Mouse (Mus musculus) heart, postnatal 0 days (tissue): Measurements from ENCODE around the gene Adcy2. TPM values are rescaled to one million over a fixed set of nuclear protein-coding genes. Genes with fewer than 3 reads are reported as not detected.

Experiments used
- ATAC-seq: fragments of 200-750 bp; cut with Nextera tagmentation; 2 replicates; pipeline ENCODE4 v1.8.0; 2017; ENCODE audit warnings: low read depth, moderate number of reproducible peaks, moderate library complexity; ENCODE audit not compliant: insufficient read depth
- DNase-seq: peaks from one replicate; pipeline ENCODE4 v3.0.0-alpha.2; 2016; ENCODE audit warnings: low spot score
- H3K27ac ChIP-seq: fragments of 300-500 bp; sonication (generic); 2 replicates; pipeline ENCODE4 v1.5.1; 2014; ENCODE audit warnings: low read depth, mild to moderate bottlenecking
- H3K27me3 ChIP-seq: fragments of 300-500 bp; sonication (generic); 2 replicates; pipeline ENCODE4 v1.6.1; 2014; ENCODE audit warnings: low read length, mixed read lengths; ENCODE audit not compliant: control insufficient read depth, insufficient read depth
- H3K36me3 ChIP-seq: fragments of 300-500 bp; sonication (generic); replicated peaks from 2 replicates; pipeline ENCODE4 v1.6.1; 2014; ENCODE audit warnings: low read length, mixed read lengths; ENCODE audit not compliant: control insufficient read depth, insufficient read depth
- H3K4me1 ChIP-seq: fragments of 300-500 bp; sonication (generic); 2 replicates; pipeline ENCODE4 v1.6.1; 2014; ENCODE audit warnings: antibody characterized with exemption; ENCODE audit not compliant: control insufficient read depth, insufficient read depth
- H3K4me2 ChIP-seq: fragments of 300-500 bp; sonication (generic); 2 replicates; pipeline ENCODE4 v1.6.1; 2014; ENCODE audit warnings: low read depth, mild to moderate bottlenecking, low read length, moderate library complexity
- H3K4me3 ChIP-seq: fragments of 300-500 bp; sonication (generic); 2 replicates; pipeline ENCODE4 v1.5.1; 2014; ENCODE audit warnings: low read depth, low read length
- H3K9ac ChIP-seq: fragments of 300-500 bp; sonication (generic); replicated peaks from 2 replicates; pipeline ENCODE4 v1.6.1; 2014; ENCODE audit warnings: low read depth, low read length, mixed read lengths
- H3K9me3 ChIP-seq: fragments of 300-500 bp; sonication (generic); replicated peaks from 2 replicates; pipeline ENCODE4 v1.6.1; 2016; ENCODE audit warnings: low read length; ENCODE audit not compliant: control insufficient read depth
- CTCF ChIP-seq: IDR thresholded peaks from 2 replicates; pipeline ENCODE4 v1.5.1; 2016; ENCODE audit warnings: antibody characterized with exemption, control low read depth, low read depth
- EP300 ChIP-seq: IDR thresholded peaks from 2 replicates; pipeline ENCODE4 v1.6.1; 2016; ENCODE audit warnings: antibody characterized with exemption, low read depth
- WGBS: fragments of 180-500 bp; shearing (Covaris S2); extraction: QIAGEN DNeasy Blood & Tissue Kit; methylation state at CpG from one replicate; pipeline ENCODE4 v1.1.7; 2014; 5-methylcytosine and 5-hydroxymethylcytosine counted together
- polyA plus RNA-seq: library from polyadenylated mRNA; unstranded; fragments of >200 nt; fragmentation: Nextera tagmentation; extraction: Ambion mirVana; gene quantifications from 2 replicates; pipeline ENCODE4 v1.2.1, GENCODE M21; 2015
- total RNA-seq: library from RNA; depleted of rRNA; stranded (reverse); fragments of >200 nt; gene quantifications from 2 replicates; pipeline ENCODE4 v1.2.3, GENCODE M21; 2014; ENCODE audit warnings: low replicate concordance

The Adcy2 gene
- total and polyA plus RNA-seq, 2 experiments from 2014 or later = 0.19 to 0.34 TPM

- TF ChIP-seq CTCF (no peak), EP300 (no peak)
- no peaks in the 10 kb centered on the region for H3K4me1 ChIP-seq
- ATAC-seq (no peak), DNase-seq (no peak)
- H3K36me3 ChIP-seq = no peaks in the 10 kb centered on the region
- H3K4me2 ChIP-seq = no peak overlapping the region
- no peaks in the 10 kb centered on the region for H3K27me3 ChIP-seq
- WGBS = 65% methylated on average over 13 of the region's 13 CpGs
- no peaks in the 10 kb centered on the region for H3K9me3 ChIP-seq
- H3K4me3 ChIP-seq = no peak overlapping the region
- H3K9ac ChIP-seq = no peak overlapping the region
- no peak overlapping the region for H3K27ac ChIP-seq
Measured at GRCm38 (mm10) chr13:68820858-68821579, 178.3 kb downstream of the Adcy2 start.

- Histone ChIP-seq H3K4me2 (no peak overlapping the region), H3K9me3 (no peaks in the 10 kb centered on the region), H3K36me3 (no peaks in the 10 kb centered on the region), H3K9ac (no peak overlapping the region), H3K4me1 (no peaks in the 10 kb centered on the region), H3K27me3 (no peaks in the 10 kb centered on the region), H3K27ac (no peak overlapping the region), H3K4me3 (no peak overlapping the region)
- no peak for ATAC-seq
- TF ChIP-seq EP300 (no peak), CTCF (no peak)
- DNase-seq = no peak
- WGBS = 61% methylated on average over 4 of the region's 4 CpGs
Measured at GRCm38 (mm10) chr13:68815704-68816477, 183.4 kb downstream of the Adcy2 start.

DNA sequence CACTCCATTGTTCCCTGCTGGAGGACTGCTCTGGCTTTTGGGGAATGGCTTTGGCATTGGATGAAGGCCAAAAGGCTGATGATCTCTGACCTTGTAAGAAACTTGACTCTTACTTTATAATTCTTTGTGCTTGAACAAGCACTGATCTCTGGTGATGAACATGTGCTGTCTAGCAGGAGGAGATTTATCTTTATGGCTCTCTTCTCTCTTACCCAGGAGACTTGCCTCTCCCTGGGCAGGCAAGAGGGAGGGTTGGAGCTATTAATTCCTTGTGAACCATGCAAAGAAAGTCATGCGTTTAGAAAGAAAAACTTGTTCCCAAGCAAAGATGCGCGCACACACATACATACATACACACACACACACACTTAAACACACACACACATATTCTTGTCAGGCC lies 188.2 kb downstream of the Adcy2 start:
- no peak for ATAC-seq
- H3K9ac ChIP-seq = no peak overlapping the region
- TF ChIP-seq EP300 (no peak), CTCF (no peak)
- no peaks in the 10 kb centered on the region for H3K9me3 ChIP-seq
- no peak for DNase-seq
- no peak overlapping the region for H3K27ac ChIP-seq
- no peaks in the 10 kb centered on the region for H3K36me3 ChIP-seq
- H3K4me1 ChIP-seq = no peaks in the 10 kb centered on the region
- 88% methylated on average over 3 of the region's 3 CpGs for WGBS
- H3K27me3 ChIP-seq = no peaks in the 10 kb centered on the region
- no peak overlapping the region for H3K4me3 ChIP-seq
- H3K4me2 ChIP-seq = no peak overlapping the region

- TF ChIP-seq EP300 (no peak), CTCF (no peak)
- H3K4me2 ChIP-seq = no peak overlapping the region
- H3K4me3 ChIP-seq = no peak overlapping the region
- H3K36me3 ChIP-seq = no peaks in the 10 kb centered on the region
- 0 out of 2 replicates have a peak, but pooled peaks cover 2% of the 10 kb centered on the region for H3K9me3 ChIP-seq
- no peak for DNase-seq
- 54% methylated on average over 6 of the region's 6 CpGs for WGBS
- no peak for ATAC-seq
- no peaks in the 10 kb centered on the region for H3K27me3 ChIP-seq
- H3K27ac ChIP-seq = no peak overlapping the region
- no peak overlapping the region for H3K9ac ChIP-seq
- no peaks in the 10 kb centered on the region for H3K4me1 ChIP-seq
Measured at GRCm38 (mm10) chr13:68799777-68800176, 199.6 kb downstream of the Adcy2 start.

- H3K27ac ChIP-seq = no peak overlapping the region
- DNase-seq (no peak), ATAC-seq (no peak)
Measured at GRCm38 (mm10) chr13:68793286-68793685, 206.1 kb downstream of the Adcy2 start.

More at GRCm38 (mm10) chr13:68793286-68793685, 206.1 kb downstream of the Adcy2 start:
- Histone ChIP-seq H3K4me3 (no peak overlapping the region), H3K9me3 (no peaks in the 10 kb centered on the region), H3K9ac (no peak overlapping the region), H3K36me3 (no peaks in the 10 kb centered on the region), H3K4me1 (no peaks in the 10 kb centered on the region), H3K4me2 (no peak overlapping the region), H3K27me3 (no peaks in the 10 kb centered on the region)
- TF ChIP-seq CTCF (no peak), EP300 (no peak)
